Mouse (Mus musculus): ENCODE data around the gene Traf1. TPM values are rescaled to one million over a fixed set of nuclear protein-coding genes. Genes with fewer than 3 reads are reported as not detected.

Gene Traf1
- total and polyA plus RNA-seq, 2 experiments, result 0.55 to 1.2 TPM

- Histone ChIP-seq H3K36me3 (ENCODE audit: control insufficient read depth, insufficient read depth, low read length) (no peaks in the 10 kb centered on the region), H3K79me2 (ENCODE audit: control insufficient read depth, insufficient read depth, low read length) (no peaks in the 10 kb centered on the region), H3K4me1 (ENCODE audit: control insufficient read depth, insufficient read depth, low read length) (peaks cover 10% of the 10 kb centered on the region; the same call in 1 of the 2 replicates), H3K27me3 (ENCODE audit: control insufficient read depth, insufficient read depth, low read length) (no peaks in the 10 kb centered on the region), H3K9ac (ENCODE audit: low read depth, low read length) (peak overlapping the region; percentile 4; the same call in 1 of the 2 replicates), H3K27ac (replicated peaks; ENCODE audit: insufficient read depth, low read depth, low read length) (peak overlapping the region; percentile 67), H3K4me3 (ENCODE audit: insufficient read depth, low read depth, low read length) (no peak overlapping the region)
- DNase-seq (ENCODE audit: extremely low read depth, low read depth, low spot score), result peak; percentile 82
- TF ChIP-seq POLR2A (IDR thresholded peaks at IDR 0.05; ENCODE audit: extremely low read depth, insufficient read depth, low read length), result no peak
- WGBS, result 57% methylated on average over 7 of the region's 7 CpGs
Observed at GRCm38 (mm10) chr2:34903191-34903590, 58.4 kb downstream of the Traf1 start.

- no peaks in the 10 kb centered on the region for H3K27me3 ChIP-seq (ENCODE audit: control insufficient read depth, insufficient read depth, low read length)
Observed at GRCm38 (mm10) chr2:34902731-34903130, 58.8 kb downstream of the Traf1 start.

GRCm38 (mm10) chr2:34901726-34902125 lies 59.8 kb downstream of the Traf1 start:
- Histone ChIP-seq H3K27me3 (ENCODE audit: control insufficient read depth, insufficient read depth, low read length) (no peaks in the 10 kb centered on the region), H3K27ac (replicated peaks; ENCODE audit: insufficient read depth, low read depth, low read length) (no peak overlapping the region), H3K4me3 (ENCODE audit: insufficient read depth, low read depth, low read length) (no peak overlapping the region), H3K36me3 (ENCODE audit: control insufficient read depth, insufficient read depth, low read length) (no peaks in the 10 kb centered on the region), H3K4me1 (ENCODE audit: control insufficient read depth, insufficient read depth, low read length) (peaks cover 12% of the 10 kb centered on the region; the same call in 1 of the 2 replicates), H3K9ac (ENCODE audit: low read depth, low read length) (no peak overlapping the region), H3K79me2 (ENCODE audit: control insufficient read depth, insufficient read depth, low read length) (no peaks in the 10 kb centered on the region)
- DNase-seq (ENCODE audit: extremely low read depth, low read depth, low spot score), result no peak
- TF ChIP-seq CTCF (IDR thresholded peaks at IDR 0.05; ENCODE audit: low read depth, low read length) (0 out of 2 replicates have a peak, but pooled peaks have one; percentile 1), POLR2A (IDR thresholded peaks at IDR 0.05; ENCODE audit: extremely low read depth, insufficient read depth, low read length) (no peak)
- WGBS, result 90% methylated on average over 4 of the region's 4 CpGs

More at GRCm38 (mm10) chr2:34902731-34903130, 58.8 kb downstream of the Traf1 start:
- peak overlapping the region; percentile 67 for H3K27ac ChIP-seq (replicated peaks; ENCODE audit: insufficient read depth, low read depth, low read length)
- no peaks in the 10 kb centered on the region for H3K36me3 ChIP-seq (ENCODE audit: control insufficient read depth, insufficient read depth, low read length)
- TF ChIP-seq CTCF (IDR thresholded peaks at IDR 0.05; ENCODE audit: low read depth, low read length), result no peak
- no peak overlapping the region for H3K4me3 ChIP-seq (ENCODE audit: insufficient read depth, low read depth, low read length)
- peaks cover 10% of the 10 kb centered on the region; the same call in 1 of the 2 replicates for H3K4me1 ChIP-seq (ENCODE audit: control insufficient read depth, insufficient read depth, low read length)
- H3K9ac ChIP-seq (ENCODE audit: low read depth, low read length), result peak overlapping the region; percentile 4; the same call in 1 of the 2 replicates
- 42% methylated on average over 6 of the region's 6 CpGs for WGBS
- no peaks in the 10 kb centered on the region for H3K79me2 ChIP-seq (ENCODE audit: control insufficient read depth, insufficient read depth, low read length)
- DNase-seq (ENCODE audit: extremely low read depth, low read depth, low spot score), result peak; percentile 52

- Histone ChIP-seq H3K9ac (ENCODE audit: low read depth, low read length) (no peak overlapping the region), H3K36me3 (ENCODE audit: control insufficient read depth, insufficient read depth, low read length) (no peaks in the 10 kb centered on the region), H3K4me1 (ENCODE audit: control insufficient read depth, insufficient read depth, low read length) (peaks cover 12% of the 10 kb centered on the region; the same call in 1 of the 2 replicates), H3K79me2 (ENCODE audit: control insufficient read depth, insufficient read depth, low read length) (no peaks in the 10 kb centered on the region), H3K4me3 (ENCODE audit: insufficient read depth, low read depth, low read length) (no peak overlapping the region), H3K27me3 (ENCODE audit: control insufficient read depth, insufficient read depth, low read length) (no peaks in the 10 kb centered on the region), H3K27ac (replicated peaks; ENCODE audit: insufficient read depth, low read depth, low read length) (no peak overlapping the region)
- 73% methylated on average over 1 of the region's 1 CpGs for WGBS
- no peak for TF ChIP-seq POLR2A (IDR thresholded peaks at IDR 0.05; ENCODE audit: extremely low read depth, insufficient read depth, low read length)
- no peak for TF ChIP-seq CTCF (IDR thresholded peaks at IDR 0.05; ENCODE audit: low read depth, low read length)
- no peak for DNase-seq (ENCODE audit: extremely low read depth, low read depth, low spot score)
Observed at GRCm38 (mm10) chr2:34900412-34900811, 61.2 kb downstream of the Traf1 start.

GRCm38 (mm10) chr2:34899682-34900081 lies 61.9 kb downstream of the Traf1 start:
- TF ChIP-seq POLR2A (IDR thresholded peaks at IDR 0.05; ENCODE audit: extremely low read depth, insufficient read depth, low read length), result no peak
- no peak for TF ChIP-seq CTCF (IDR thresholded peaks at IDR 0.05; ENCODE audit: low read depth, low read length)
- H3K4me3 ChIP-seq (ENCODE audit: insufficient read depth, low read depth, low read length), result no peak overlapping the region
- DNase-seq (ENCODE audit: extremely low read depth, low read depth, low spot score), result no peak
- no peaks in the 10 kb centered on the region for H3K27me3 ChIP-seq (ENCODE audit: control insufficient read depth, insufficient read depth, low read length)
- H3K36me3 ChIP-seq (ENCODE audit: control insufficient read depth, insufficient read depth, low read length), result no peaks in the 10 kb centered on the region
- no peak overlapping the region for H3K27ac ChIP-seq (replicated peaks; ENCODE audit: insufficient read depth, low read depth, low read length)
- no peaks in the 10 kb centered on the region for H3K79me2 ChIP-seq (ENCODE audit: control insufficient read depth, insufficient read depth, low read length)
- WGBS, result 89% methylated on average over 11 of the region's 11 CpGs
- no peak overlapping the region for H3K9ac ChIP-seq (ENCODE audit: low read depth, low read length)
- H3K4me1 ChIP-seq (ENCODE audit: control insufficient read depth, insufficient read depth, low read length), result peaks cover 12% of the 10 kb centered on the region; the same call in 1 of the 2 replicates

- Histone ChIP-seq H3K4me3 (ENCODE audit: insufficient read depth, low read depth, low read length) (no peak overlapping the region), H3K9ac (ENCODE audit: low read depth, low read length) (no peak overlapping the region), H3K4me1 (ENCODE audit: control insufficient read depth, insufficient read depth, low read length) (peaks cover 6% of the 10 kb centered on the region; the same call in 1 of the 2 replicates), H3K27me3 (ENCODE audit: control insufficient read depth, insufficient read depth, low read length) (no peaks in the 10 kb centered on the region), H3K79me2 (ENCODE audit: control insufficient read depth, insufficient read depth, low read length) (no peaks in the 10 kb centered on the region), H3K36me3 (ENCODE audit: control insufficient read depth, insufficient read depth, low read length) (no peaks in the 10 kb centered on the region), H3K27ac (replicated peaks; ENCODE audit: insufficient read depth, low read depth, low read length) (no peak overlapping the region)
- peak; percentile 56 for DNase-seq (ENCODE audit: extremely low read depth, low read depth, low spot score)
- WGBS, result 20% methylated on average over 10 of the region's 10 CpGs
- TF ChIP-seq POLR2A (IDR thresholded peaks at IDR 0.05; ENCODE audit: extremely low read depth, insufficient read depth, low read length), result no peak
- TF ChIP-seq CTCF (IDR thresholded peaks at IDR 0.05; ENCODE audit: low read depth, low read length), result peak; percentile 80
Observed at GRCm38 (mm10) chr2:34897820-34898219, 63.8 kb downstream of the Traf1 start.
